Comparison of ENCODE assay signal across 8 mouse cellular contexts in genomic region chr3:38227596-38227995, GRCm38 (mm10).
DNase-seq lines count a peak whose midpoint lies in the region; ATAC-seq and TF ChIP-seq lines count a peak whose summit lies in the region.

No protein-coding gene starts in this region.

- no peak for ATAC-seq in cerebellum, adult (ENCODE audit: insufficient number of reproducible peaks, low FRiP score, low TSS enrichment)
- ATAC-seq in embryonic facial prominence, embryonic 11.5 days (replicated peaks; ENCODE audit: insufficient number of reproducible peaks, low FRiP score, low TSS enrichment, low read depth), result no peak
- ATAC-seq in stomach, postnatal 0 days (ENCODE audit: low FRiP score, low TSS enrichment), result no peak

- no peaks in the 10 kb centered on the region for H3K36me3 ChIP-seq in embryonic facial prominence, embryonic 11.5 days (replicated peaks; ENCODE audit: control insufficient read depth, insufficient read depth, low read depth, low read length)
- H3K36me3 ChIP-seq in stomach, postnatal 0 days (ENCODE audit: control insufficient read depth, insufficient read depth, low read length), result no peaks in the 10 kb centered on the region

- DNase-seq in cerebellum, adult 11 months, result peak; percentile 46
- peak; percentile 37 for DNase-seq in 3134 (ENCODE audit: extremely low read depth, insufficient read length, low spot score)
- peak; percentile 77 for DNase-seq in adrenal gland, postnatal 10 days
- peak; percentile 78 for DNase-seq in embryonic facial prominence, embryonic 11.5 days (ENCODE audit: low spot score)
- DNase-seq in layer of hippocampus, adult 11-12 months (ENCODE audit: low spot score), result peak; percentile 78
- DNase-seq in lung, postnatal 36 days, result peak; percentile 82
- DNase-seq in stomach, postnatal 0 days (ENCODE audit: low spot score), result peak; percentile 64

- H3K9me3 ChIP-seq in embryonic facial prominence, embryonic 11.5 days (replicated peaks; ENCODE audit: control insufficient read depth, low read length), result no peaks in the 10 kb centered on the region
- no peaks in the 10 kb centered on the region for H3K9me3 ChIP-seq in stomach, postnatal 0 days (ENCODE audit: control insufficient read depth, low read length)

- TF ChIP-seq CTCF in stomach, postnatal 0 days (IDR thresholded peaks at IDR 0.05; ENCODE audit: low read depth), result peak; percentile 89

- TF ChIP-seq EP300 in stomach, postnatal 0 days (optimal IDR thresholded peaks at IDR 0.05), result no peak

- H3K27me3 ChIP-seq in embryonic facial prominence, embryonic 11.5 days (ENCODE audit: control insufficient read depth, insufficient read depth, low read length), result no peaks in the 10 kb centered on the region
- H3K27me3 ChIP-seq in stomach, postnatal 0 days (ENCODE audit: control insufficient read depth, insufficient read depth, low read length), result no peaks in the 10 kb centered on the region

- no peak overlapping the region for H3K4me2 ChIP-seq in embryonic facial prominence, embryonic 11.5 days (ENCODE audit: low read depth, low read length)
- H3K4me2 ChIP-seq in stomach, postnatal 0 days (replicated peaks; ENCODE audit: low read depth), result no peak overlapping the region

- no peaks in the 10 kb centered on the region for H3K4me1 ChIP-seq in embryonic facial prominence, embryonic 11.5 days (ENCODE audit: control insufficient read depth, insufficient read depth, low read length)
- no peaks in the 10 kb centered on the region; the same call in 1 of the 2 replicates for H3K4me1 ChIP-seq in stomach, postnatal 0 days (replicated peaks; ENCODE audit: control insufficient read depth, insufficient read depth)

- H3K27ac ChIP-seq in embryonic facial prominence, embryonic 11.5 days (replicated peaks; ENCODE audit: low read depth, low read length), result no peak overlapping the region
- no peak overlapping the region for H3K27ac ChIP-seq in stomach, postnatal 0 days (replicated peaks)

- no peak overlapping the region for H3K4me3 ChIP-seq in embryonic facial prominence, embryonic 11.5 days (ENCODE audit: low read depth, low read length)
- no peak overlapping the region for H3K4me3 ChIP-seq in stomach, postnatal 0 days (ENCODE audit: low read depth, low read length)

- 24% methylated on average over 6 of the region's 6 CpGs for WGBS in embryonic facial prominence, embryonic 11.5 days
- WGBS in stomach, postnatal 0 days, result 20% methylated on average over 6 of the region's 6 CpGs

- H3K9ac ChIP-seq in embryonic facial prominence, embryonic 11.5 days (replicated peaks; ENCODE audit: low read length), result no peak overlapping the region
- no peak overlapping the region for H3K9ac ChIP-seq in stomach, postnatal 0 days (ENCODE audit: low read length)
